Mouse (Mus musculus) thymus, postnatal 25 days (tissue): ENCODE results near the gene Fam131c.

ENCODE experiments used
- DNase-seq: peaks from one replicate; pipeline ENCODE4 v3.0.0; 2022

The Fam131c gene

GRCm38 (mm10) chr4:141360846-141361245, 7.2 kb upstream of the Fam131c start:
- DNase-seq = peak; percentile 13

GRCm38 (mm10) chr4:141362937-141363548, 5.0 kb upstream of the Fam131c start:
- DNase-seq = peak; percentile 65

- no peak for DNase-seq
Observed at GRCm38 (mm10) chr4:141365126-141365525, 2.9 kb upstream of the Fam131c start.

DNA sequence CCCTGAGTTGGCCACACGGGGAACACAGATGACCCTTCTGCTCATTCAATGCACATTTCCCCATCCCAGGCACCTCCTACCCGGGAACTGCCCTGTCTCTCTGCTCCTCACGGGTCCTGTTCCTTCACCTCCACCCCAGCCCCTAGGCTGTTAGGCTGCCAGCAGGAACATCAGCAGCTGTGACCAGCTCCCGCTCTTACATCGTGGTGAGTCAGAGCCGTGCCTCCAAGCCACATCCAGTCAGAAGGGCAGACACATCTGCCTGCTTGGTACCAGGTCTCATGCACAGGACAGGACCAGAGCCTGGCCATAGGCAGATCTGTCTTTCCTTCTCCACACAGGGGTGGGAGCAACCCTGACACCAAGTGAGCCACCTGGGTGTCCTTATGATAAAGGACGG, 2.1 kb upstream of the Fam131c start:
- DNase-seq = no peak

DNA sequence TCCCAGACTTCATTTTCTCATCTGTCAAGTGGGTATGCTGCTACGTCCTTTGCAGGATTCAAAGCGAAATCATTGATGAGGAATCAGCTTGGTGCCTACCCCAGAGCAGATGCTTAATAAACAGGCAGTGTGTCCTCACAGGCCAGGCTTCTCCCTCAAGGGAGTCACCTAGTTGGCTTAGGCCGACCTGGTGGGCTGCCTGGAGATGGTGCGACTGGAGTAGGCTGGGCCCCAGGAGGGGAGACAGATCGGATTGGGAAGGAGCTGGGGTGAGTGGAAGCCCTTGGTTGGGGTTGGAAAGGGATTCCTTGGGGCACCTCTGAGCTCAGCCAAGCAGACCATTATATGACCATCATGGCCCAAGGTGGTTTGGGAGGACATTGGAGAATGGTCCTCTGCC, 4.4 kb downstream of the Fam131c start:
- DNase-seq = no peak

DNA sequence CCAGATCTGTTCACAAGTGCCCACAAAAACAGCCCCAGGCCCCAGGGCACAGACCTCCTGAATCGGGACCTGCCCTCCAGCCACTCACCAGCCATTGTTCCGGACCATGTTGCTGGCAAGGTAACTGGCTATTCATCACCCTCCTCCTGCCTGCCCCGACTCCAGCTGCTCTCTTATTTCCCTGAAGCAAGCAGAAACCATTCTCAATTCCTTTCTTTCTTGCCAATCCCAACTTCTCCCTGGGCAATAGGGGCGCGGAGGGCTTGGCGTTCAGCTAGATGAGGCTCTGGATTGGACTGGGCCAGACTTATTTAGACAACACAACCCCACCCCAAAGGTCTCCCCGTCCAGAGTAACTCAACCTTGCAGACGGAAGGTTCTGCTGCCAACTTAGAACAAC, 11.7 kb downstream of the Fam131c start:
- DNase-seq = no peak

DNA sequence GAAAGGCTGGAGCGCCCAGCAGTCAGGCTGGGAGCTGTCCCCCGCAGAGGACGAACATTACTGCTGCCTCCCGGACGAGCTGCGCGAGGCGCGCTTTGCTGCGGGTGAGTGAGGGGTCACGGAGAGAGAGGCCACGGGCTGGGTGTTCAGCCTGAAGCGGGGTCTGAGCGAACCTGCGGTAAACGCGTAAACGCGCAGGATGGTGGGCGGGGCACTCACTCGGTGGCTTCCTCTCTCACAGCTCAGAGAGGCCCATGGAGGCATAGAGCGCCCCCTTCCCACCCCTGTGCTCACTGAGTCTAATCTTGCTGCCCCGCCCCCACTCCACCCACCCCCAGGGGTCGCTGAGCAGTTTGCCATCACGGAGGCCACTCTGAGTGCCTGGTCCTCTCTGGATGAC, 14.4 kb downstream of the Fam131c start:
- DNase-seq = peak; percentile 45

GRCm38 (mm10) chr4:141385275-141385674, 17.3 kb downstream of the Fam131c start:
- peak; percentile 38 for DNase-seq

- DNase-seq = no peak
Observed at GRCm38 (mm10) chr4:141386150-141386549, 18.1 kb downstream of the Fam131c start.

DNA sequence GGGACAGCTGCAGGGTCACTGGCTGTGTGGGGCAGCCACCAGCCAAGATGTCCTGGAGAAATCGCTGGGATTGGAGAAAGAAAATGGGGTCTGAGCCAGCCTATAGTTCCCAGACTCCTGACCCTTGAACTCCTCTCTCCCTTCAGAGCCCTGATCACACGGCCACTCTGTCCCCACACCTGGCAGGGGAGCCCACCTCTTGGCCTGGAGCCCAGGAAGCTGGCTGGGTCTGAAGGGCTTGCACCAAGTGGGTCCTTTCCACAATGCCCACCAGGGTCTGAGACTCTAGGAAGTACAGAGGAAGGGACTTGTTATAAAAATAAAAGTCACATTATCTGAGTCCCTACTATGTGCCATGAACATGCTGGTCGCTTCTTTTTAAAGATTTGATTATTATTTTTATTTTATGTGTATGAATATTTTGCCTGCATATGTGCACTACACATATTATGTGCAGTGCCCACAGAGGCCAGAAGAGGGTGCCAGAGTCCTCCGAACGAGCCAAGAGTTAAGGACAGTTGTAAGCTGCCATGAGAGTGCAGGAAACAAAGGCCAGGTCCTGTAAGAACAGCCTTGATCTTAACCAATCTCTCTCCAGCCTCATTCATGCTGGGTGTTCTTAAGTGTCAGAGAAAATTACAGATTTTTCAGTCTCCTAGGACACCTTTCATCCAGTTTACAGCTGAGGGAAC, 19.2 kb downstream of the Fam131c start:
- DNase-seq = peak; percentile 74

GRCm38 (mm10) chr4:141387933-141388332, 19.9 kb downstream of the Fam131c start:
- no peak for DNase-seq

GRCm38 (mm10) chr4:141389366-141390150, 21.5 kb downstream of the Fam131c start:
- DNase-seq = no peak

GRCm38 (mm10) chr4:141391293-141391692, 23.3 kb downstream of the Fam131c start:
- DNase-seq = no peak

DNA sequence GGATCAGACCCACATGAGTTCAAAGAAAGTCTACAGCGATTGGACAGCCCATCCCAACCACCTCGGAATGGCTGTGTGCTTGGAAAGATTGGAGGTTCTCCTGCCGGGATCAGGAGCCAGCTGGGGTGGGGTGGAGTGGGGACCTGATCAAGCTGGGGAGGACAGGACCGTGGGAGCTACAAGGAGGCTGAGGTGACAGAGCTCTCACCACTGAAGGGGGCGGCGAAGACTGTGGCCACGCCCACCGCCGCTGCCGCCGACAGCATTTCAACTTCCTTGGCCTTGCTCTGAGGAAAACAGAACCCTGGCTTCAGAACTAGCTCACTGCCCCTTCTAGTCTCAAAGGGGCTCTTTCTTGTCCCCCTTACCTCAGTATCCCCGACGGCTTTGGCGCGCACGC, 26.7 kb downstream of the Fam131c start:
- no peak for DNase-seq

DNA sequence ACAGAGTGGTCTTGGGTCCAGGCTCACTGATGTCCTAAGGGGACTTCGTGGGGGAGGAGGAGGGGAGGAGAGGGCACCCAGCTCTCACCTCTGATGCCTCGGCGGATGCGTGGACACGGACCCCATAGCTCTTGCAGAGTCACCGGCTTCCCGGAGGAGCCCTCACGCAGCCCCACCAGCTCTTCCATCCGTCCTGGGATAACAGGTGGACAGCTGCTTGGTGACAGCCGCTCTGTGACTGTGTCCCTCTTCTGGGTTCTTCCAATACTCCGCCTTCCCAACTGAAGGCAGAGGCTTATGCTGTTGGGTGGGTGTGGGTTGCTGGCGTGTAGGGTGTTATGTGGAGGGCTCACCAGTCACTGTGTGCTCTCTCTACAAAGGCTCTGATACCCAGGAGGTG, 29.8 kb downstream of the Fam131c start:
- DNase-seq = no peak

DNA sequence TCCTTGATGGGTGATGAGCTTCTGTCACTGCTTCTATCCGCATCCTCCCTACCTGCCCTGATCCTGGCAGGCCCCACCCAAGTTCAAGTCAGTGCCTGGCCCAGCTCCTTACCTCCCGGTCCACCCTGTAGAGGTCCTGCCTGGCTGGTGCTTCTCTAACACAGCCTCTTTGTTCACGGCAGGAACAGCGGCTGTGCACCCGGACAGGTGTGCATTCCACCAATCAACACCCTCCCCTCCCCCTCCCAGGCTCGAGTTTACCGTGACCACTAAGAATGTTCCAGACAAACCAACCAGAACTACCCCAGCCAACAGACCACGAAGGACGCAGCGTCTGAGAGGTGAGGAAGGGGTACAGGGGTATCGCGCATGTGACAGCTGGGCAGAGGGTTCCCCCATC, 30.5 kb downstream of the Fam131c start, which contains the start of gene Clcnka:
Clcnka (minus strand) TSS at position 180 of the 400 bp plus-strand sequence.
- no peak for DNase-seq

DNA sequence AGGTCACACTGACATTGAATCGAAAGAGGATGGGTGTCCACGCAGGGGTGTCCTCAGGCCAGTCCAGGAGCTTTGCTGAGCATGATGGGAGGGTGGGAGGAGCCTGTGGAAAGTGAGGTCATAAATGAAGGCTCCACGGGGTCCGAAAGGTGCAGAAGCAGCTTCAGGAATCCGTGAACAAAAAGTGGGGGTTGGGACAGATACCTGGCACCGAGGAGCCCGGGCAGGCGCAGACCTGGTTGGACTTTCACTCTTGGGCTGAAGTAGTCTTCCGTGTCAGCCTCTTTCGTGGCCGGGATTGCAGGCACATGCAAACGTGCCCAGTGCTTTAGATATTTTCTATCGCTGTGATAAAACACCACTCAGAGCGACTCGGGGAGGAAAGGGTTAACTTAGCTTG, 32.2 kb downstream of the Fam131c start:
- DNase-seq = no peak

DNA sequence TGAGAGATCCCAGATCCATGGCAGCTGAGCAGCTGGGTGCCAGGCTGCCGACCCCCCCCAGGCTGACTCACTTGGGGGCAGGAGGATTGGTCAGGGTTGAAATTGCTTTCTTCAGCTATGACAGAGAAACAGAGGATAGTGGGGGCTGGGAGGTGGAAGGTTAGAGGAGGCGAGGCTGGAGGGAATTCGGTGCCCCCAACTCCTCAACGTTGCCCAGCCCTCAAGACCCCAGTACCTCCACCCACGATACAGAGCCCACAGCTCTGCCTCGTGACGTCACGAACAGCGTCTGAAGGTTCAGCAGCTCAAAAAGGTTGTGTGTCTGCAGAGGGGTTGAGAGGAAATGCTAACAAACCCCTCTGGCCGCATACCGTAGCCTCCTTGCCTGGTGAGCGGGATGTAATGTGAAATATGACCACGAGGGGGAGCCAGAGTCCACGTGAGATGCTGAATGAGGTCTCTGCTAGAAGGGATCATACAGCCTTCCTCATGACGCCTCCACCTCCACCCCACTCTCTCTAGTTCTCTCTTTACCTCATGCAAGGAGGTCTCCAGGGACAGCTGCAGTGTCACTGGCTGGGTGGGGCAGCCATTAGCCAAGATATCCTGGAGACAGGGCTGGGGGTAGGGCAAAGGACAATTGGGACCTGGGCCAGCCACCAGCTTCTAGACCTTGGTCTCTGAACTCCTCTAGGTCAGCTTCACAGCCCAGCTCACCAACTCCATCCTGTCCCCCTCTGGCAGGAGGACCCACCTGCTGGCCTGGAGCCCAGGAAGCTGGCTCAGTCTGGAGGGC, 36.7 kb downstream of the Fam131c start:
- peak; percentile 88 for DNase-seq

- DNase-seq = no peak
Observed at GRCm38 (mm10) chr4:141405314-141405622, 37.2 kb downstream of the Fam131c start.

DNA sequence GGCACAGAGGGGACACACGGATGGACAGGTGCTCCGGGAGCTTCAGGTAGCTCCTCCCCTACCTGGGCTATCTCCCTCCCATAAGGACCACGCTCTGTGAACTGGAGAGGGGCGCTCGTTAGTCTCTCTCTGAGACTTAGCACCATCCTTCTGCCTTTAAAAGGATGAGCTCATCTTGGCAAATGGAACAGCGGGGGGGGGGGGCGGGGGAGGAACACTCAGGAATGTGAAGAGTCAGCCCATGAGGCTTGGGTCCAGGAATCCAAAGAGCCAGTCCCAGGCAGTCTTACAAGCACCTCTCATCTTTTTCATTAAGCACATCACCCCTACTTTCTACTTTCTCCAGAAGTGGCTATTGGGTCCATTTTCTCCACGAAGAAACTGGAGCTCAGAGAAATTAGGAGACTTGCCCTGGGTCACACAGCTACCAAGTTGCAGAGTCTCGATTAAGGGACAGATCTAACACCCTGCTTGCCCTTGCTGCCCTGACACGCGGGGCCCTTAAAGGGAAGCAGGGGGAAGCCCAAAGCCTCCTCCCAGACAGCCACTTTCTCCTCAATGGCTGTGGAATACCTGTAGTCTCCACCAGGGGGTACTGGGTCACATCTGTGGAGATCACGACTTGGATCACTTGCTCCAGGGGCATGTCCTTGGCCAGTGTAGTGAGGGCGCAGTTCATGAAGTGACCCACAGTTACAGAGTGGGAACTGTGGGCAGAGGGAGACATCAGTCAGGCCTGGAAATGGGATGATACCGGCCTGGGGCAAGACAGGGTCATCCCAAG, 38.7 kb downstream of the Fam131c start:
- peak; percentile 42 for DNase-seq

DNA sequence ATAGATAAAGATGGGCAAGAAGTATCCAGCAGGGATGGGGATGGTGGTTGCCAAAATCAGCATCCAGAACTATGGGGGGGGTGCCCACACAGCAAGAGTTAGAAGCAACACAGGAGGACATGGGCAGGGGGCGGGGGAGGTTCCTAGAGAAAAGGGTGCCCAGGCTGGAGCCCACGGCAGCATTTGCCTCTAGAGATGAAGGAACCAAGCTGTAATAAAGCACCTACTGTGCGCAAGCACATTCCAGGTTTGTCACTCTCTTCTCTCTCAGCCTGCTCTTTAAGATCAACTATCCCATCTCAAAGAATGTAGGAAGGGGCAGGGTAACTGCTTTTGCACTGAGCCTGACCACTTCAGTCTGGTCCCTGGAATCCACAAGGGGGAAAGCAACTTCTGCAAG, 40.6 kb downstream of the Fam131c start:
- no peak for DNase-seq

DNA sequence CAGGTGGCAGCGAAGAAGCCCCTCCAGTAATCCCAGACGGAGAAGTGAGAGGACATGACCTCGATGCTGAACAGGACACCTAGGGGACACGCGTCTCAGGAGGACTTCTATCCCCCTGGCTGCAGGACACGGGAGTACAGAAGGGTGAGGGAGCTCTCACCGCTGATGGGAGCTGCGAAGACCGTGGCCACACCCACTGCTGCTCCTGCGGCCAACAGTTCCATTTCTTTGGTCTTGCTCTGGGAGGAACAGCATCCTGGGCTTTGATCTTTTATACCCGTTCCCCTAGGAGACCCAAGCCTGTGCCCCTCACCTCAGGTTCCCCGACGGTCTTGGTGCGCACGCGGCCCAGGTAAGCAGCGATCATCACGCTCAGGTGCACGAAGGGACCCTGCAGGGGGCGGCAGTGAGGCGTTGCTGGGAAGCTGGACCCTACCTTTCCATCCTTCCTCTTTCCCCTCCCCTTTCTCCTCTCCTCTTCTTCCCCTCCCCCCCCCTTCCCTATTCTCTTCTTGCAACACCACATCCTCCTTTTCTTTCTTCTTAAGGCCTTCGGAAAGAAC, 43.5 kb downstream of the Fam131c start:
- DNase-seq = no peak
